Mouse (Mus musculus) layer of hippocampus, adult 8-10 months (tissue): ENCODE measurements around the gene Cers1. TPM values are rescaled to one million over a fixed set of nuclear protein-coding genes. Genes with fewer than 3 reads are reported as not detected.
A peak's percentile ranks its signal among the peaks of the same experiment; 100 is the strongest.

Experiments
- DNase-seq, 2 experiments: peaks; one replicate each; pipeline ENCODE4 v3.0.0; 2022; ENCODE audit warnings: low spot score in 2 of 2
- total RNA-seq, 4 experiments: library from RNA; stranded (reverse); gene quantifications; 2 replicates each; pipeline ENCODE4 v1.2.4; 2022

Cers1 gene
- 100 to 1,000 TPM in 3 of 4 experiments, 10 to 100 TPM in 1; 99.3 to 118 (median 106) TPM for total RNA-seq

DNA sequence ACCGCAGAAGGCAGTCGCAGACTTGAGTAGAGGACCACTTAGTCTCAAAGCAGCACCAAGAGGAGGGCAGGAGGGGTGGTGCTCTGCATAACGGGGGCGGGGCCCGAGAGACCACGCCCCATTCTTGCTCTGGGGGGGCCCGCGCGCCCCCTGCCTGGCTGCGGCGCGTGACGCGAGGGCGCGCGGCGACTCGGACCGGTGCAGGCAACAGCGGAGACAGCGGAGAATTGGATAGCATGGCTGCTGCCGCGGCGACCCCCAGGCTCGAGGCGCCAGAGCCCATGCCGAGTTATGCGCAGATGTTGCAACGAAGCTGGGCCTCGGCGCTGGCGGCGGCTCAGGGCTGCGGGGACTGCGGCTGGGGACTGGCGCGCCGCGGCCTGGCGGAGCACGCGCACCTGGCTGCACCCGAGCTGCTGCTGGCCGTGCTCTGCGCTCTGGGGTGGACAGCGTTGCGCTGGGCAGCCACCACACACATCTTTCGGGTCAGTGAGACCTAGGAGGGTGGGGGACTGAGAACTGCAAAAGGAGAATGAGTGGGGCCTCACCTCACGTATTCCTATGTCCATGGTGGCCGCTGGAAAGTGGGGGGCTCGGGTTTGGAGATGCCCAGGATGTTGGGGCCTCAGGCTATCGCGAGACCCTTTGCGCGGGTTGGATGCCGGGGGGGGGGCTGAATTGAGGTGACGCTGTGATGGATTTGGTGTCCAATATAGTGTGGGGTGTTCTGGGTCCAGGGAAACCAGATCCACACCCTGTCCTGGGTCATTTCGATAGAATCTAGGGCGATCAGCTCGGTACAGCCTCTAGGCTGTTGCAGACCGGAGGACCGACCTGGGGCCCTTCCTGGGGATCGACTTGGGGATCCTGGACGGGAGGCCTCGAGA, at the start of gene Cers1:
Gene Cers1 (plus strand): TSS at position 152 of the 887 bp plus-strand sequence.
- DNase-seq: peak; percentile 73 to 78

DNA sequence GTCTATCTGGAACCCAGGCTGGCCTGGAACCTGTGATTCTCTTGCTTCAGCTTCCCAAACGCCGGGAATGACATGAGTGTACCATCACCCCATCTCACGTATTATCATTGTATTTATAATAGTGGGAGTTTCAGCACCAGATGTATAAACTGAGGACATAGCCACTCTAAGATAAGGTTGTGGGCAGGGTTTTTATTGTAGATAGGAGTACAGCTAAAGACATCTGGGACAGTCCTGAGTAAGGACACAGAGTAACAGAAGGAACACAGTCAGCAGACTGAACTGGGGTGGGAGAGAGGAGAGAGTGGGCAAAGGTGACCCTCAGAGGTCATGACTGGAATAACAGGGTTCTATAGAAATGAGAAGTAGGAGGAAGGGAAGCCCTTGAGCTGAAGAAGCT, 47.9 kb upstream of the Cers1 start:
- DNase-seq: no peak

DNA sequence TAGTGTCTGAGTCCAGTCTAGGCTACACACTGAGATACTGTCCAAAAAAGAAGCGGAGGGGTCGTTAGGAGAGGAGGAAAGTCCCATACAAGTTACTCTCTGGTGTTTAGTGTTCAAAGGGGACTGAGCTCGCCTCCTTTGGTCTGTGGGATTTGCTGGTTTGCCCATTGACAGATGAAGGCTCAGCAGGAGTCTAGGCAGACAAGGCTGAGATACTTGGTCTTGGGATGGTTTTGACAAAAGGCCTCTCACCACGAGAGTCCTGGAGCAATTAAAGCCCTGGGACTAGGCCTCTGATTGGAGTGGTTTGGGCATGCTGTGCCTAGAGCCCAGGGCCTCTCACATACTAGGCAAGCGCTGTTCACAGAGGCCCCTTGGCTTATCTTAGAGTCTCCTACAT, 47.3 kb upstream of the Cers1 start:
- DNase-seq: no peak

- DNase-seq: no peak
These were observed 46.6 kb upstream of the Cers1 start for GRCm38 (mm10) chr8:70268799-70269565.

DNA sequence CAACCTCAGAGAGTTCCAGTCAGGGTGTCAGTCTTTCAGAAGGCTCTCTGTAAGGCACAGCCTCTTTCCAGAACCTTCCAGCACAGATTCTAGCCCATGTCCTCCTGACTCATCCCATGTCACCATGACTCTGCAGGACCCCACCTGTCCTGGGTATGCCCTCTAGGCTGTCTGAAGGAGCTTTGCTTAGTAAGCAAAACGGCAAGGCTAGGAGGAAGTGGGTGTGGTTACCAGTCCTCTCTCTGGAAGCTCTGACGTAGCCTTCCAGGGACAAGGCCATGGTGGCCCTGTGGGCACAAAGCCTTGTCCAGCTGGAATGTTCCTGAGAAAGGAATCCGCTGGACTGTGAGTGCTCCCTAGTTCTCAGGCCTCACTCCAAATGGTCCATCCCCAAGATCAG, 42.6 kb upstream of the Cers1 start:
- no peak for DNase-seq

DNA sequence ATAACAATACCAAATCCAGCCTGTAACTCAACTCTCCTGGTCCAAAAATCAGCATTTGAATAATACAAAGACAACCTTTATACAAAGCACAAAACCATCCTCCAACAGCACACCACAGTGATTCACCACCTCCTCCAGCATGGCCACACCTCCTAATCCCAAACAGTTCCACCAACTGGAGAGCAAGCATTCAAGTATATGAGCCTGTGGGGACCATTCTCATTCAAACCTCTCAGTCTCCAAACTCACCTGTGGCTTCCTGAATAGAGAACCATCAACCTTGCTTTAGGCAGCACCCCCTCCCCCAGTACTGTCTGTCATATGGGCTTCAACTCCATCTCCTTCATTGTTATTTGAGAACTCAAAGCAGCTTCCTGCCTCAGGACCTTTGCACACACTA, 41.2 kb upstream of the Cers1 start:
- DNase-seq: no peak

DNA sequence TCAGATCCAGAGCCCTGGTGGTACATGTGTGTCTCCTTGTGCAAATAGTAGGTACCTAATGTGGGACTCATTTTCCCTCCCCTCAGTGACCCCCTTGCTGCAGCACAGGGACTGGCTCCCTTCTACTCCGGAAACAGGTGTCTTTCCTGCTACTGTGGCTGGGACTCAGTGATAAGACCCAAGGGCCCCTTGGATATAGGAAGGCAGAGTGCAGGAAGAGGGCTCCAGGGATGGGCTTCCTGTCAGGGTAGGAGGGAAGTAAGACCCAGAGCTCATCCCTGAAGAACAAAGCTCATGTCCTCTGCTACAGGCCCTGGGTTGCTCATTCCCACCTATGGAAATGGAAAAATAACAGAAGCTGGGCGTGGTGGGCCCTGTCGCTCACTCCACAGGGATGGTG, 39.1 kb upstream of the Cers1 start:
- no peak for DNase-seq

DNA sequence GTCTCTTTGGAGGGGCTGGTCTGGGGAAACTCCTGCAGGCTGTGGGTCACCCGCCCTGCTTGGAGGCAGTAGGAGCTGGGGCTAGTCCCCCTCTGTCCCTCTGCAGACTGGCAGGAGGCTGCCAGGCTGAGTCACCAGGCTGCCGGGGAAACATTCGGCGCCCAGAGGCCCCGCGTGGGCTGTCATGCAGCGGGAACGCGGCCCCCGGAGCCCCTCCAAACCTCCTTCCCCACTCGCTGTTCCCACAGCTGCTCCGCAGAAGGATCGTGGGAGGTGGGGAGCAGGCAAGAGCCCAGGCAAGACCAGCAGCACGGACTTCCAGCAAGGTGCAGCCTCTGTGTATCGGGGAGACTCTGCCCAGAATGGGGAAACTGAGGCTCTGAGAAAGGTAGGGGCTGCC, 37.4 kb upstream of the Cers1 start:
- peak; percentile 53 to 62 for DNase-seq

DNA sequence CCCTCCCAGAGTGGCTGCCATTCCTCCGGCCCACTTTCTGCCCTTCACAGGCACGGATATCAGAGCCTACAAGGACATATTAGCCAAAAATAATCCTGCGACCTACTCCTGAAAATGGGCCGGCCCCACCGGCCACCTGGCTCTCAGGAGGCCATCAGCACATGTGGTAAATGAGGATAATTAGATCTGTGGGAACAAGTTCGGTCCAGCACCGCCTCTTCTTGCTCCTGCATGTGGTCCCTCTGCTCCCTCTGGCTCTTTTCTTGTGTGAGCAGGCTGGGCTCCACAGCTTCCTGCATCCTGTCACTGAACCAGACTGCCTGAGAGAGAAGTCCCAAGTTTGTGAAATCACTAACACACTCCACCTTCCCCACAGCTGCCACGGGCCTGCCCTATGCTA, 36.3 kb upstream of the Cers1 start:
- DNase-seq: no peak

DNA sequence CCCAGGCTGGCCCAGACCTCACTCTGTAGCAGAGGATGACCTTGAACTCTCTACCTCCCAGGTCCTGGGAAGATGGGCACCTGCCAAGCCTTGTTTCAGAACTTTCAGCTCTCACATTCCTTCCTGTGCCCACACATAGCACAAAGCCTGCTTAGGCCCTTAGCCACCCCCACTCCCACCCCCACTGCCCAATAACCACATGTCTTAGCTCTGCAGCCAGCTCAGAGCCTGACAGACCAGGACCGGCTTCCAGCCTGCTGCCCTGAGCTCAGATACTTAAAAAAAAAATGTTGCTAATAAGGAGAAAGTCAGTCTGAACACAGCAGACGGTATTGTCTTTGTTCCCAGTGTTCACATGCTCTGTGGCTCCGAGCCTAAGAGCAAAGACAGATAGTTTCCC, 34.6 kb upstream of the Cers1 start:
- peak in 1 of 2 experiments; percentile 37 for DNase-seq

DNA sequence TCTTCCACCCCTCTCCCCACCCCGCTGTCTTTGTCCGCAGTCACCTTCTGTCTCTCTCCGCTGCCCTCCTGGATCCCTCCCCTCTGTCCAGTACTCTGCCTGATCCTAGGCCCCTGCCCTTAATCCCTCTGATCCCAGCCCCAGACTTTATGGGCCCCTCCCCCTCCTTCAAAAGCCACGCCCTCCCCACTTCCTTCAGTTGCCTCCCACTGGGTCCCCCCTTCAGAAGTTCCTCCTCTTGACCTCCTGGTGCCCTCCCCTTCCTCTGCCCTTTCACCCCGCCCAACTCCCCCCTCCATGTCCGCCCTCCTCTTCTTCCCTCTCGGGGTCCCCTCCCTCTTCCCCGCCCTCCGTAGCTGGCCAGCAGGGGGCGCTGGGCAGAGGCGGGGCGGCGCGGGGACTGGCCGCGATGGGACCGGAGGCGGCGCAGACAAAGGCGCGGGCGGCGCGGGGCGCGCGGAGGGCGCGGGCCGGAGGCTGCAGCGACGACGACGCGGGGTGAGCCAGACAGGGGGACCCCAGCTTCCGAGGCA, 32.9 kb upstream of the Cers1 start, which contains the start of gene Homer3:
Gene Homer3 (plus strand): TSS at position 225 of the 533 bp plus-strand sequence.
- DNase-seq: peak; percentile 69 to 81

DNA sequence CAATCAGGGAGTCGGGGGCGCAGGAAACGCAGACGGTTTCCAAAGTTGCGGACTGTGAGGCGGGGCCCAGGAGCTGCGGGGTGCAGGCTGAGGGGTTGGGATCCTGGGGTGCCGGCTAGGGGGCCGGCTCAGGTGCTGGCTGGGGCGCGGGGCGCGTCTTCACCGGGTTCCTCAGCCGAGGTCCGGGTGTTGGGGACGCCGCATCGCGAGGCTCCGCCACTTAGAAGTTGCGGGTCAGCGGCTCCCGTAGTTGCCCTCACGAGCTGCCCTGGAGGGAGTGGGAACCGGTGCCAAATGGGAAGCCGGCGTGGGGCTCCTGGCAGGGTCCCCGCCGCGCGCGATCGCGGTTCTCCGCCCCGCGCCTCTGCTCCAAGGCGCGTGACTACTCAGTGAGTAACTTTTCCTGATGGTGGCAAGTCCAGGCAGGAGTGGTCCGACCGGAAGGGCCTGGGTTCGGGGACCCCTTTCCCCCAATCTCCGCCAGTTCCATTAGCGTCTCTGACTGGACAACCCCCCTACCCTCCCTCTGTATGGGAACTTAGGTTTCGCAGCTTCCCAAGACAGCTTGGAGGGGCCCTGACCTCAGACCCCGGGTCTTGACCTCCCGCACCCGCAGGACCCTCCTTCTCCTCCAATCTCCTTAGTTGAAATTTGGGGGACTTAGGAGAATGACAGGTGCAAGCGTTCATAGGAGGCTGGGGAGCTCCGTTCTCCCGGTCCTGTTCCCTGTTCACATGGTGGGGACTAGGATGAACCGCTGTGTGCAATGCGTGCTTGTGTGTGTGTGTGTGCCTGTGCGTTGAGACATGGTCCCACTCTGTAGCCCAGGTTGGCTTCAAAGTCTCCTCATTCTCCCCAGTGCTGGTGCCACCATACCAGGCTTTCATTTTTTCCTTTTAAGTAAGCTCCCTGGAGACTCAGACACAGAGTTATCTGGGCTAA, 32.2 kb upstream of the Cers1 start:
- no peak for DNase-seq

DNA sequence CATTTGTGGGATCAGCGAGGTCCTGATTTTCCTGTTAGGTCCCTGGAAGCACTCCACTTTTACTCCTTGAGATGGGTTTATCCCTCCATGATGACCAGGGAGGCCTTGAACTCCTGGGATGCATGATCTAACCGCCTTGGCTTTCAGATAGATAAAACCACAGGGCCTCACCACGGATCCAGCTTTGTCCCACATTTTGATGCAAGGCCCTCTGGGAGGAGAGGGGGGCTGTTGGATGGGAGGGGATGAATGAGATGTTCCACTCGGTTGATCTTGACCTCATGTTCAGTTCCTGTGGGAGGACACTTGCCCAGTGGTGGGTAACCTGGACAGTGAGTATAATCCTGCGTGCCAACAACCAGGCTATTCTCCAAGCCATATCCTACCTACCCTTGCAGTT, 31.2 kb upstream of the Cers1 start:
- DNase-seq: no peak

DNA sequence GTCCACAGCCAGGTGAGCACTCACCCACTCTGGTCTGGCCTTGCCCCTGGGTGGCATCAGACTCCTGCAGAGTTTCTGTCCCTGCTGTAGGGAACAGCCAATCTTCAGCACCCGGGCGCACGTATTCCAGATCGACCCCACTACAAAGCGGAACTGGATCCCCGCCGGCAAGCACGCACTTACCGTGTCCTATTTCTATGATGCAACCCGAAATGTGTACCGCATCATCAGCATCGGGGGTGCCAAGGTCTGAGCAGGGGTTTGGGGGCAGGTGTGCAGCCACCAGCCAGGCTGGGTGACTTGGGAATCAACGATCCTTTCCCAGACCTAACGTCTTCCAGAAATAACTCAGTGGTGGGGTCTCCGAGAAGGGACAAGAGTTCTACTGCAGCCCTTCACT, 30.3 kb upstream of the Cers1 start:
- DNase-seq: no peak

GRCm38 (mm10) chr8:70286737-70287136, 28.8 kb upstream of the Cers1 start:
- no peak for DNase-seq

GRCm38 (mm10) chr8:70293988-70294405, 21.6 kb upstream of the Cers1 start:
- DNase-seq: peak in 1 of 2 experiments; percentile 49

DNA sequence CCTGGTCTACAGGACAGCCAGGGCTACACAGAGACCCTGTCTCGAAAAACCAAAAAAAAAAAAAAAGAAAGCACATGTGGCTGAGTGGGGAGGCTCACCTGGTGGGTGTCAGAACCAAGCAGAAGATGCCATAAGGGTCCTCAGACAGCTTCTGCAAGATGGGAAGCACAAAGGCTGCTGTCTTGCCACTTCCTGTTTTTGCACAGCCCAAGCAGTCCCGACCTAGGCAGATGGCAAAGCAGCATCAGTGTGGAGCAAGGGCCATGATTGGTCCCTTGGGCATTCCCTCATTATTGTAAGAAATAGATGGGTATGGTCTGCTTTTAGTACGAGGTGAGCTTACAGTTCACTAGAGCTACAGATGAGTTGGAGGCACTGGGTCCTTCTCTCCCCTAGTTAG, 14.7 kb upstream of the Cers1 start:
- DNase-seq: no peak

GRCm38 (mm10) chr8:70302358-70302890, 13.2 kb upstream of the Cers1 start, which contains the start of the genes Ddx49 and Cope:
TSS of gene Ddx49 (minus strand) at chr8:70302489.
TSS of gene Cope (plus strand) at chr8:70302518.
- DNase-seq: peak; percentile 94 to 96

GRCm38 (mm10) chr8:70302901-70303300, 12.7 kb upstream of the Cers1 start:
- DNase-seq: no peak

DNA sequence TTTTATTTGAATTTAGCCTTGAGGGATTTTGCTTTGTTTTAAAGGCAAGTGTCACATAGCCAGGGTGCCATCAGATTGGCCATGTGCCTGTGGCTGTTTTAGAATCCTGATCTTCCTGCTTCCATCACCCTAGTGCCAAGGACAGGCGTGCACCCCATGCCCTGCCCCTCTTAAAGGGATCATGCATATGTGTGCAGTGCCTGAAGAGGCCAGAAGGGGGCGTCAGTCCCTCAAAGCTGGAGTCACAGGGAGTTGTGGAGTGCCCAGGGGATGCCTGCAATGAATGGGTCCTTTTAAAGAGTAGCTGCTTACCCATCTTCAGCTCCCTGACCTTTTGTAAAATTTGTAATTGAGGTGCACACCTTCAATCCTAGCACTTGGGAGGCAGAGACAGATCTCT, 6.3 kb upstream of the Cers1 start:
- DNase-seq: no peak

- DNase-seq: no peak
These were observed 2.2 kb upstream of the Cers1 start for GRCm38 (mm10) chr8:70313399-70313798.
